Mouse (Mus musculus) stomach, postnatal 0 days (tissue): Measurements from ENCODE around the gene Catsperz.

ENCODE experiments used
- CTCF ChIP-seq: IDR thresholded peaks from 2 replicates; pipeline ENCODE4 v1.5.1; 2016; ENCODE audit warnings: antibody characterized with exemption, low read depth, mild to moderate bottlenecking, moderate library complexity
- EP300 ChIP-seq: optimal IDR thresholded peaks from 2 replicates; pipeline ENCODE3; 2016; ENCODE audit warnings: antibody characterized with exemption

DNA sequence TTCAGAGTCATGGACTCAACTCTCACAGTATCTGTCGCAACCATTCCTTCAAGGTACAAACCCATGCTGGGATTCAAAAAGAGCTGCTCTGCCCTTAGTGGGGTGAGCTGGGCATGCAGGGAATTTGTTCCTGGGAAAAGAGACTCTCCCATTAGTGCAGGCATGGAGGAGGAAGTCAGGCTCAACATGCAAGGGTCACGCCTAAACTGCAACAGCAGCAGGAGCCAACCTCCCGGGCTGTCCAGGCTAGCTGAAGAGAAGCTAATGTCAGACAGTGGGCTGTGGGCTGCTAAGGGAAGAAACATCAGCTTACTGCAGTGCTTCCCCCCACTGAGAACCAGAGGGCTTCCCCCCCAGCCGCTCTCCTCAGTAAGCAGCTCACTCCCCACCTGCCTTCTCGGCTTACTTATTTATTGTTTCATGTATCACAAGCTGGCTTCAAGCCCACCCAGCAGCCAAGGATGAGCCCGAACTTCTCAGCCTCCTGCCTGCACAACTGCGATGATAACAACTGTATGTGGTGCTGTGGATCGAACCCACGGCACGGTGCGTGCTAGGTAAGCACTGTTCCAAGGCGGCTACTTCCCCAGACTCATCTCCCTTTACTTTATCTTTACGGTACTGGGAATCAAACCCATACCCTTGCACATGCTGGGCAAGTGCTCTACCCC, 47.2 kb upstream of the Catsperz start:
- no peak for TF ChIP-seq CTCF
- TF ChIP-seq EP300 = no peak
